19 mouse cellular contexts compared by ENCODE assay signal in the genomic region with DNA sequence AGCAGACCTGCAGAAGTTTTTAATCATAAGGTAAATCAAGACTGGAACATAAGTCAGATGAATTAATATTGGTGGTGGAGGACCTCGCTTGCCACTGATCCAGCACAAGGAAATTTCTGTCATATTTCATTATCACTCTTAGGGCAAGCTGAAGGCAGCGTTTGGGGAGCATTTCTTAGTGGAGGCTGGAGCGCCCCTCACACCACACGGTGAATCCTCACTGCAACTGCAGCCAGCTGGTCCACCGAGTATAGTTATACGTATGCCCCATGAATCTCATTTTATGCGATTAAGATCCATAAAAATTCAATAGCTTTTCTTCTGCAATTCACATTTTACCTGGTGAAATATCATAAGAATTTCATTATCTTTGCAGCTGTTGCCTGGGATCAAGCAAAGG. TPM values are rescaled to one million over a fixed set of nuclear protein-coding genes. Genes with fewer than 3 reads are reported as not detected.
"Had no signal": no experiment of that assay in that cellular context is flagged by ENCODE, and none has a peak within 500 bp of the region (broad histone marks: within the 10 kb centered on the region; RNA-seq: fewer than 3 reads in every experiment).

No protein-coding gene starts in this region.

- ATAC-seq: liver, postnatal 0 days had no signal

- DNase-seq: kidney, adult 11 months; kidney, adult 9 months; kidney, postnatal 36 days; liver; liver, embryonic 13.5 days; liver, postnatal 0 days; lung, postnatal 14 days; right cerebral cortex, postnatal 4 days; thymus, adult 2 months; thymus, postnatal 25 days had no signal

- H3K9me3 ChIP-seq: limb, embryonic 12.5 days; liver, embryonic 13.5 days; lung, embryonic 15.5 days; stomach, embryonic 15.5 days had no signal

- H3K4me2 ChIP-seq: limb, embryonic 12.5 days; liver, embryonic 13.5 days; lung, embryonic 15.5 days; stomach, embryonic 15.5 days had no signal

- H3K4me3 ChIP-seq: layer of hippocampus, adult 2 months; limb, embryonic 12.5 days; liver, embryonic 13.5 days; lung, embryonic 15.5 days; stomach, embryonic 15.5 days had no signal

- H3K36me3 ChIP-seq: liver, embryonic 13.5 days; lung, embryonic 15.5 days; stomach, embryonic 15.5 days had no signal

- H3K27ac ChIP-seq: kidney, postnatal 0 days; layer of hippocampus, adult 2 months; limb, embryonic 12.5 days; liver, embryonic 13.5 days; lung, embryonic 15.5 days; macrophage; stomach, embryonic 15.5 days had no signal

- H3K4me1 ChIP-seq: liver, embryonic 13.5 days; lung, embryonic 15.5 days; stomach, embryonic 15.5 days had no signal

- H3K9ac ChIP-seq: limb, embryonic 12.5 days; liver, embryonic 13.5 days; liver, postnatal 0 days; lung, embryonic 15.5 days; stomach, embryonic 15.5 days had no signal

RNA-seq across cellular contexts. Expression of gene Ebf3, which starts 18.6 kb away (rescaled TPM):
- total RNA-seq: megakaryocyte-erythroid progenitor cell, adult 5-6 weeks; monocyte, adult 5-6 weeks; neutrophil, adult 5-6 weeks had no signal
- polyA plus RNA-seq: liver, postnatal 0 days; macrophage had no signal
